Mouse (Mus musculus): ENCODE measurements at regions not wholly inside any gene's neighbourhood (a gene's known extent, or its start where the extent isn't known, plus 50 kb on each side); places are given as distances from the start of the nearest gene placed in this dataset.

DNA sequence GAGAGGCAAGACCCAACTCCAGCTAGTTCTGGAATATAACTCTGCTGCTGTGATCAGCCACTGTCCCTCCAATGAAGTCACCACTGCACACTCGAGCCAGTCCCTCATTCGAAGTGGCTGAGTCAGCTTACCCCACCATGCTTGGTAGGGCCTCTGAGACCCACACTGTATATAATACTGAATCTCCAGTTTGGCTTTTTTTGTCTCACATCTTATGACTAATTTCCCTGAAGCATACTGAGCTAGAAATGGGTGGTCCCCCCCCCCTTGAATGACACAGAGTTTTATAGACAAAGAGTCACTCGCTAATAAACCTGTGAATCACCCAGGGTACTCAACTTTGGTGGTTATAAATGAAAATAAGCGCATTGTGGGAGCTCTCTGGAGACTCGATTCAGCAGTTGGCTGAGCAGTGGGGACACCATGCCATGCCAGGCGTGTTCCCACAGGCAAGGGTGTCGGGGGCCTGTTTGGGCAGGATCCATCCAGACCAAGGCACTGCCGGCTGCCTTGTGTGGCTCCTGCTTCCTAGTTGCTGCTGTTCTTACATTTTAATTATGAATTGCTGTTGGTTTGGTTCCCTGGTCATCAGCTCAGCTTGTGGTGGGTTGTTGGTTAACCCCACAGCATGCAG lies 131.2 kb downstream of the Irx5 start:
- TF ChIP-seq CTCF (IDR thresholded peaks at IDR 0.05; ENCODE audit: control insufficient read depth, insufficient read depth, insufficient replicate concordance, low read depth, low read length): no peak
- TF ChIP-seq POLR2A (IDR thresholded peaks at IDR 0.05; ENCODE audit: control insufficient read depth, low read depth, low read length): no peak
